Mouse (Mus musculus) urinary bladder, postnatal 36 days (tissue): ENCODE results near the gene Gm10762.
"Not testable (repeated sequence)": the region's sequence is repeated elsewhere in the genome, so short reads cannot be mapped to it uniquely, and the experiment has no call there.

Experiments used
- DNase-seq, 2 experiments: peaks; one replicate each; pipeline ENCODE4 v3.0.0; 2022; ENCODE audit warnings: low spot score in 2 of 2, mixed read lengths in 1 of 2

The Gm10762 gene

DNA sequence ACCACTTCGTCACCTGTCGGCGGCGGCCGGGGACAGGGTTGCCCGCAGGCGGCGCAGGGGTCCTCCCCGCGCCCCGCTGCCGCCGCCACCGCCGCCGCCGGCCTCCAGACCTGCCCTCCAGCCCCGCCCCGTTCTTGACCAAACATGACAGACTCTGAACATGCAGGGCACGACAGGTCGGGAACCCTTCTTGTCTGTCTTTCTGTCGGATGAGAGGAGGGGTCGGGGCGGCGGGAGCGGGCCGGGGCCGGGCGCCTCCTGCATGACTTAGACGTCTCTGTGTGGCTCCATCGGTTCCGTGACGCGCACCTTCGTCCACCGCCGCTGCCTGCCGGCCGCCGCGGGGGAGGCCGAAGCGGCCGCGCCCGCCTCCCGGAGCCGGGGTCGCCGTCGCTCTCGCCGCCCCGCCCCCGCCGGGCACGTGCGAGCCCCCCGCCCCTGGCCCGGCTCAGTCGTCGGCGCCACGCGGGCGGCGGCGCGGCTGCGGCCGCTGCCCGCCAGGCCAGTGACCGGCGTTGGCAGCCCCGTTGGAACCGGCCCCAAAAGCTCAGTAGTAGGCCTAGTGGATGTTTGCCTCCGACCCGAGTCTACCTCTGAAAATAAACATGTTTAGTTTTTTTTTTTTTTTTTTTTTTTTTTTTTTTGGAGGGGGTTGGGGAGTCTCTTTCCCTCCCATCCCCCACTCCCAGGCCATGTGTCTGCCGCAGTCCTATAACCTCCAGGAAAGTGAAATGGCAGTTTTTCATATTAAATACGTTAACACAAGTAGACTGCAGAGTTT lies at the start of gene Gm10762:
Gene Gm10762, minus strand, starts transcription at position 65 of the 781 bp plus-strand sequence.
- DNase-seq = peak; percentile 71 to 80

DNA sequence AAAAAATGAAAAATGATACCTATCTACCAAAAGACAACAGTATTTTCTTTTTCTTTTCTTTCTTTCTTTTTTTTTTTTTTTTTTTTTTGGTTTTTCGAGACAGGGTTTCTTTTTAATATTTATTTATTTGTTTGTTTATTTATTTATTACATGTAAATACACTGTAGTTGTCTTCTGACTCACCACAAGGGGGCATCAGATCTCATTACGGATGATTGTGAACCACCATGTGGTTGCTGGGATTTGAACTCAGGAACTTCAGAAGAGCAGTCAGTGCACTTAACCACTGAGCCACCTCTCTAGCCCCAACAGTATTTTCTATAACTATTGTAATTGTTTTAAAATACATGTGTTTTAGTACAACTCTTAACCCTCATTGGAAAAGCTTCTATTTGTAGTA lies 41.3 kb upstream of the Gm10762 start:
- DNase-seq = not testable (repeated sequence)

- no peak for DNase-seq
Observed at GRCm38 (mm10) chr2:129006194-129006749, 38.7 kb upstream of the Gm10762 start.

- DNase-seq = no peak
Observed at GRCm38 (mm10) chr2:129004872-129005271, 37.3 kb upstream of the Gm10762 start.

DNA sequence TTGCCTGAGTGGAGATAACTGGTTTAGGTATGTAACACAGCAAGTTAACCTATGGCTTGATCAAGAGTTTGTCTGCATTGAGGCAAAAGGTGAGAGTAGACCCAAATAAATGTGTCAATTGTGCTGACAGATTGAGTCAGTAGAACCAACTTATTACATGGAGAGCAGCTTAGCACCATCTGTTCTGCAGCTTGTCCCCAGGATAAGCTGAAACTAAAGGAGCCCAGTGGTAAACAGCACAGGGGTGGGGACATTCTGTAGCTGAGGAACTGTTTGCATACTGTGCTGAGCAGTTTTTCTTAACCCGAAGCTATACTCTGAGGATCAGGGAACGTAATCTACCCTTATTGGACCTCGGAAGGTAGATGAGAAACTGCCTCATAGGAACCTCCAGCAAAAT lies 17.2 kb upstream of the Gm10762 start:
- DNase-seq = no peak

- no peak for DNase-seq
Observed at GRCm38 (mm10) chr2:128975572-128975971, 8.0 kb upstream of the Gm10762 start.

DNA sequence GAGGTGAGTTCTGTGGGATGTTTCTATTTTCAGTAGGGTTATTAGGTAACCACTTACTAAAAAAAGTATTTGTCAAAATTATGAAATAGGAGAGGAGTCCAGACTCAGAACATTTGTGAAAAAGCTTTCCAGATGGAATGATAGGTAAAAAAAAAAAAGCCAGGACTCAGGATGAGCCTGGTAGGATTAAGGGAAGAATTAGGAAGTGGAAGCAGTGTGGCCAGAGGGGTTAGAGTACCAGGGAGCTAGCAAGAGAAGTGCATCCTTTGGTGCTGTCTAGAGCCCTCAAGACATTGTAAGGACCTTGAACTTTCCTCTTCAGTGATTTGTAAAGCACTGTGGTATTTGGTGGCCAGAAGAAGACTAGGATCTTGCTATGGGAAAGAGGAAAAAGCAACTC lies 4.8 kb upstream of the Gm10762 start:
- DNase-seq = no peak

DNA sequence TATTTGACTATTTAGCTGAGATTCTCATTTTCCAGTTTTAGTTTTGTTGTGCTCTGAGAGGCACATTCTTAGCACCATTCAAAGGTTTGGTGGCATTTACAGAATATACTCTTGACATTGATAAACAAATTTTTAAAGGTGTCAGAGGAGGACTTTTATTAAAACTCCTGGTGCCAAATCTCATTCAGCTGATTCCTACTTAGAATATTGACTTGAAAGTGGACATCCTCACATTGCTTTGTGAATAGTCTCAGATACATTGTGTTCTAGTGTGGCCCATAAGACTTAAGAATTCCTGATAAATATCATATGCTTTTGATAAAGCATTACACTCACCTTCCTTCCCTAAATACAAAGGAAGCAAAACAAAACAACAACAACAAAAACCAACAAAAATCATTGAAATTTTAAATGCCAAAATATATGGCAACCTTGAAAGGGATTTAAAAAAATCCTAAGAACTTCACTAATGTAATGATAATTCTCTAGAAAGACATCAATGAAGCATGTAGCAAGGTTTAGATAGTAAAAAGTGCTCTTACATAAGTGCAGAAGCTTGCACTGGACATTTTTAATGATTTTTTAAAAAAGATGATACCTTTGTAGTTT lies 1.1 kb upstream of the Gm10762 start:
- DNase-seq = no peak

GRCm38 (mm10) chr2:128966641-128967580 lies 614 bp downstream of the Gm10762 start, which contains the start of gene Zc3h6:
Gene Zc3h6 (plus strand): TSS chr2:128967402.
- peak; percentile 98 for DNase-seq

- no peak for DNase-seq
Observed at GRCm38 (mm10) chr2:128966236-128966635, 1.3 kb downstream of the Gm10762 start.

DNA sequence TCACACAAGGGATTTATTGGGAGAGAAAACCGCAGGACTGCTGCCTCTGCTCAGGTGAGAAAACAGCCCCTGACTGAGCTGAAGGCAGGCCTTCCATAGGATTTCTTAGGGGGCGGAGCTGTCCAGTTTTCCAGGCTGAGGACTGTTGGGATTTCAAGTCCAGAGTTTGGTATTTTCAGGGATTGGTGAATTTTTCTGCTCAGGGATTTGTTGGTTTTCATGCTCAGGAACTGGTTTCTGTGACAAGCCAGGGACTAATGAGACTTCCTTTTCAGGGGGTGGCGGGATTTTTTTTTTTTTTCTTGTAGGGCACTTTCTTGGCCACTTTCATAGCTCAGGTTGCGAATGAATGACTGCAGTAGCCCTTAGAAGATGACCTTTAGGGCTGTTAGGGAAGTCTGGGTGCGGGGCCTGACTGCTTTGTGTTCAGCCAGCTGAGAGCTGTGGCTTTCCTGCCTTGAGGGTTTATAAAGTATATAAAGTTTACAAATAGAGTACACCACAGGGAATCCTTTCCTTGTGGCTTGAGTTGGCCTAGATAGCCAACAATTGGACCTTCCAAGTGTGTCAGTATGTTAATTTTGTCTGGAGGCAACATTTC lies 1.9 kb downstream of the Gm10762 start:
- DNase-seq = no peak

GRCm38 (mm10) chr2:128954186-128954585 lies 13.3 kb downstream of the Gm10762 start:
- DNase-seq = no peak

- no peak for DNase-seq
Observed at GRCm38 (mm10) chr2:128947962-128948588, 19.4 kb downstream of the Gm10762 start.

DNA sequence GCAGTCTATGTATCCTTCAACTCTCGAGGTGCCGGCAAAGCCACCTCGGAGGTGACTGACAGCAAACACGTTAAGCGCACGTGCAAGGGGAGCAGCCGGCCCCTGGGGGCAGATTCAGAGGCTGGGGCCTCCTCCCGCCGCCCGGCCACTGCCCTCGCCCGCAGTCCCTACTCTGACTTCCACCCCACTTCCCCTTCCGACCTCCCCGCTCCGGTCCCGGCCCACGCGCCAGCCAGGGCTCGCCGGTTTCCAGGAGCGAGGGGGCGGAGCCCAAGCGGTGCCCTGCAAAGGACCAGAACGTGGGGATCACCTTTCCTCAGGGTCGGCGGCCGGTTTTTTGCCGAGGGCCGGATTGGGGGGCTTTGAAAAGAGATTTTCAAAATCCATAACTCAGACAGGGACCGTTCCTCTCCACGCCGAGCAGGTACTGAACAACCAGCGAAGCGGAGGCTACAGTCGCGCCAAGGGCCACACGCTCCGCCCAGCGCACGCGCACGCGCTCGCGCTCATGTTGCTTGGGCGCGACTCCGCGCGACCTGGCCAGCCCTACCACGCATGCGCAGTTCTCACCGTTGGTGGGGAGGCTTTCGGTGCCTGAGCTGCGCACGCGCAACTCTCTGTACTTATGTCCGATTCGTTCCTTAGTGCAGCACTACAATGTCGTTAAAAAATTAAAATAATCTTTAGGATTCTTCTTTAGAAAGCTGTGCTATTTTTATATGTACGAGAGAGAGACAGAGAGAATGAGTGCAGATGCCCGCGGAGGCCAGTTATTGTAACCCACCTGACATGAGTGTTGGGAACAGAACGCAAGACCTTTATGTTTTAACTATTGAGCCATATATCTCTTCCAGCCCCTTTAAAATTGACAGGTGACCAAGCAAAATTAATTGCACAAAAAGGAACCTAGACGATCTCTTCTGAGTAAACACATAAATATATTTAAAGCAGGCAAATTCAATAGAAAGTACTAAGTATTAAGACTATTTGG lies 23.7 kb downstream of the Gm10762 start, which contains the start of gene Zc3h8:
Gene Zc3h8, minus strand, starts transcription at position 540 of the 991 bp plus-strand sequence.
- peak; percentile 94 to 96 for DNase-seq

DNA sequence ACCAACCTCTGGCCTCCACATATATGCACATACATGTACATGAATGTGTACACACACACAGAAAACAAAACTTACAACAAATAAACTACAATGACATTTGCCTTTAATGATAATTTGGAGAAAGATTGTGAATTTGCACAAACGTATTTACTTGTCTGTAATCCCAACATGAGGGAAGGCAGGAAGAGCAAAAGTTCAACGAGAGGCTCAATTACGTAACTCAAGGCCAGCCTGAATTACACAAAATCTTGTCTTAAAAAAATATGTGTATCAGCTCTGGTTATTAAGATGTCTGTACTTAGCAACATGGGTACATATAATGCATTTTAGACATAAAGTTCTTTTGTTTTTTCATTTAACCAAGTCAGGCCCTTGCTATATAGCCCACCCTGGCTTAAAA lies 31.3 kb downstream of the Gm10762 start:
- DNase-seq = no peak

- DNase-seq = no peak
Observed at GRCm38 (mm10) chr2:128930704-128931103, 36.8 kb downstream of the Gm10762 start.

DNA sequence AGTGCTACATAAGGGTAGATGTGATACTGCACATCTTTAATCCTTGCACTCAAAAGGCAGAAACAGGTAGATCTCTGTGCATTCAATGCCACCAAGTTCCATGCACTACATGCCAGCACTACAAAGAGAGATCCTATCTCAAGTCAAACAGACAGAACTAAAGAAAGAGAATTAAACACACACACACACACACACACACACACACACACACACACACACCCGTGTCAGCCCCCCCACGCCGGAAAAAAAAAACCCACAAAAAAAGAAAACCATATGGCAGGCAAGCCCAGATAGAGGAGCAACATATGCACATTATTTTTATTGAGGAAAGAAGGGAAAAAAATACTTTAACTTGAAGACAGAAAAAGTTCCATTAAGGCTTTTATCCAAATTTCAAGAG lies 39.1 kb downstream of the Gm10762 start:
- no peak for DNase-seq

GRCm38 (mm10) chr2:128924799-128925198 lies 42.7 kb downstream of the Gm10762 start:
- DNase-seq = no peak
